Mouse (Mus musculus) brain, adult 10 weeks (tissue): ENCODE results near the gene Zc3h12d. TPM values are rescaled to one million over a fixed set of nuclear protein-coding genes. Genes with fewer than 3 reads are reported as not detected.

ENCODE experiments used
- polyA plus RNA-seq: library from polyadenylated mRNA; stranded (reverse); fragments of 350-450 nt; fragmentation: Illumina TruSeq; extraction: RNeasy Lipid Tissue Mini Kit (QIAGEN cat#74804); gene quantifications from one replicate; pipeline ENCODE4 v1.2.3, GENCODE M21; 2015; ENCODE audit warnings: low read depth, low replicate concordance

The Zc3h12d gene
- polyA plus RNA-seq, result not detected

DNA sequence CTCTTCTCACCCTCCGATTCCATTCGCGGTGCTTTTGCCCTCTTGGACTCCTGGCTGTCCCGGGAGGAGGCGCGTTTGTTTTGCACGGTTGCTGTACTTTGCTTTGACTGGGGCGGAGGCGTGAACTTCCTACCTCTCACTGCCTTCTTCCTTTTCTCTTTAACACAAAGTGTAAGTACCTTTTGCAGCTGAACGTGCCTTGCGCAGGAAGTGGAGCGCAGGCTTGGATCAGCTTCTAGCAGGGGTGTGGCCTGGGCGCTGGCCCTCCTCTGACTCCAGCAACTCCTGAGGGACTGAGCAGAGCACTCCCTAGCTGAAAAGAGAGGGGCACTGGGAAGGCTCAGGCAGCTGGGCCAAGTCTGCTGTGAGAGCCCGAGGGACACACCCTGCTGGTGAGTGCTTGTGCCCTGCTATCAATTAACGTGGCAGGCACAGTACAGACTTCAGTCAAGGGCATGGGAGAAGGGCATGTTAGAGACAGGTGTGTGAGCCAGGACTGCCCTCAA lies at the start of gene Zc3h12d:
Zc3h12d (plus strand) TSS at position 300 of the 506 bp plus-strand sequence.

DNA sequence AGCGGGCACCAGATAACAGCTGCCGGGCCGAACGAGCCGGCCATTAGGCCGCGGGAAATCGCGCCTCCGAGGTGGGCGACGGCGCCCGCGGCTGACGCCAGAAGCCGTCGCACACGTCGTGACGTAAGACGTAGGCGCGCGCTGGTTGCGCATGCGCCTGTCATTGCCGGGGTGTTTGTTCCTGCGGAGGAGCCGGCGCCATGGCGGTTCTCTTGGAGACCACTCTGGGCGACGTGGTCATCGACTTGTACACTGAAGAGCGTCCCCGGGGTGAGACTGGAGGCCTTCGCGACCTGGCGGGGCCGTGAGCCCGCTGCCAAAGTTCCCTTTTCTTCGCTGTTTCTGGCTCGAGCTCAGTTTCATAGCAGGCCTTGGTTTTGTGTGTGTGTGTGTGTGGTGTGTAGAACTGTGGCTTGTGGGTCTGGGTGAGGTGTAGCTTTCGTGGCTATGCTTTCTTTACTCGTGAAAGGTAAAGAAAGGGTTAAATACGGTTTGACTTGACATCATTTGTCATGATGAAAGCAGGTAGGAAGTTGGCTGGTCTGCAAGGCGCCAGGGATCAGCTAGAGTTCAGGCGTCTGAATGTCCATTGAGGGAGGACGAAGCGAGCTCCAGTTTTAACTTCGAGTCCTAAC lies 39.4 kb upstream of the Zc3h12d start, which contains the start of the genes Ginm1 and Ppil4:
Ginm1 (minus strand) TSS at position 74 of the 635 bp plus-strand sequence.
Ppil4 (plus strand) TSS at position 141 of the 635 bp plus-strand sequence.

Other genes starting within 250 kb of the Zc3h12d start
- gene Lrp11, start 242.7 kb upstream of the Zc3h12d start, polyA plus RNA-seq, result 122 TPM
- 8.9 TPM for gene Nup43, start 165.0 kb upstream of the Zc3h12d start, polyA plus RNA-seq
- 241 TPM for gene Pcmt1, start 151.3 kb upstream of the Zc3h12d start, polyA plus RNA-seq
- gene Lats1, start 151.3 kb upstream of the Zc3h12d start, polyA plus RNA-seq, result 15.8 TPM
- 17.8 TPM for gene Katna1, start 106.5 kb upstream of the Zc3h12d start, polyA plus RNA-seq
- gene Ginm1, start 39.6 kb upstream of the Zc3h12d start, polyA plus RNA-seq, result 26.3 TPM
- gene Ppil4, start 39.6 kb upstream of the Zc3h12d start, polyA plus RNA-seq, result 30.9 TPM
- 42.6 TPM for gene Tab2, start 123.8 kb downstream of the Zc3h12d start, polyA plus RNA-seq